Mouse (Mus musculus): ENCODE data around the gene Tbck.

Tbck gene

DNA sequence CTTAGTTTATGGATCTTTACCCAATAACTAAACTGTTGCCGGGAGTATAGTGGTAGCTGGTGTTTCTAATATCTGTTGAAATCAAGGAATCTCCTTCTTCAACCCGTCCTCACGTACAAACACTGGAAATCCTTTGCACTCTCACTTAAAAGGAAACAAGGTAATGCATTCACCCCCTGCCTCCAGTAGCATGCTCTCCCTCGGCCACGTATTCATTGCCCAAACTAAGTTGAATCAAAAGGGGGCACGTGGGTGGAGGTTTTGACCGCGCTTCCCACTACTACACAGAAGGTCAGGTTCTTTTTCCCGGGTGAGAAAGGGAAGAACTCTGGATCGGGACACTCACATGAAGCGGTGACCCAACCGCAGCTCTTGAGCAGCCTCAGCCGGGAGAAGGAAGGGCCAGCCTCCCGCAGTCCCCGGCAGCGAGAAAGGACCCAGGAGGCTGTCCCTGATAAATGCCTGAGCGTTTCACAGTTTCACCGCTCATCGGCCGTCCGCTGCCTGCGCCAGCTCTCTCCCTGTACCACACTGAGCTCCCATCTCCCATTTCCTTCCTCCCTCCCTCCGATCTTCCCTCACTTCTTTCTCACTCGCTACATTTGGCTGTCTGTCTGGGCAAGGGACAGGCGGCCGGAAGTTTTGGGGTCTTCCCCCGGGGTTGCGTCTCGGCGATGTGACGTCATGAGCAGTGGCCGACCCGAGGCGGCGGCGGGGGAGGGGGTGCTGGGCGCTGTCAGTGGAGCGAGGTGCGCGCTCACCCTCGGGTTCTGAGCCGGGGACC lies at the start of gene Tbck:
Tbck (plus strand) TSS at position 698 of the 784 bp plus-strand sequence.
- peak; percentile 94 to 96 for DNase-seq

DNA sequence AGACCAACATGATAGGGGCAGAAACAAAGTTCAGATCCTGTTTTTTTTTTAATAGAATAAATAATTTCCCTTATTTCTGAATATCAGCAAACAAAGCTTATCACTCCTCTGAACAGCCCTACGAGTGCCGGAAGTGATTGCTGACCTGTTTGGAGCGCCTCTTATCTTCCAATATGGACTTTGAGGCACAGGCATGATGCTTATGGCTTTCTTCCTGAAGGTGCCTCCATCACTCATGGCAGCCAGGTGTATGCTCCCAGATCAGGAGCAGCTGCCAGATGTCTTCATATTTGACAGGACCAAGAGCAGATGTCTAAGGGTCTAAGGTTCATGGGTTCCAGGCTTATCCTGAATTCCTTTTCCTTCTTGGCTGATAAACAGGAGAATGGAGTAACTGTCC lies 46.9 kb upstream of the Tbck start:
- no peak for DNase-seq

DNA sequence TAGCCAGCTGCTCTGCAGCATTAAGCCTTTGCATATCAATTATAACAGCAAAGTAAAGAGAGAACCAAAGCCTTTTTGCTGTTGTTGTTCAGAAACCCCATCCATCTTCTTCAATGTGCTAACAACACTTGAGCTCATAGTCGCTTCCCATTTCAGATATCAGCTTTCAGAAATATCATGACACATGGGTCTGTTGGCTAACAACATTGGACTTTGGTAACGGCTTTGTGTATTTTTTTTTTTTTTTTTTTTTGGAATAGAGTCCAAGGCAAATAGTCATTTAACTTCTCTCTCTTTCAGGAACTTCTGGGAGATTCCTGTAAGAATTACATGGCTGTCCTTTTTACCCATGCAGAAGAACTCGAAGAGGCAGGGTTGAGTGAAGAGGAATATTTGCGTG lies 39.9 kb upstream of the Tbck start:
- DNase-seq: no peak

DNA sequence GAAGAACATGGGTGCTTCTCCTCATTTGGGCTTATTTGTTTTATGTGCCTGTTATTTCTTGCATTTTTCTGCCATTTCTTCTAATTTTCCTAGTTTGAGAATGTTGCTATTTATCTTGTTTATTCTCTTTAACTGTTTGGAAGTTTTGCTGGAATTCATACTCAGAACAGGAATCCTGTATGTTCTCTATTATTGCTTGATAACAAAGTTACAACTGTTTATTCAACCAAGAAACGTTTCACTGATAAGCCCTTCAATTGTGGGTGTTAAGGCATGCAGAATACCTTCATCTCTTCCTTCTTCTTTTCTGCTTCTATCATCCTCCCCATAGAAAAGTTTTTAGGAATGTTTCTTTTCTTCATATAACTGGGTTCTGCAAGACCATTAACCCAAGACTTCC lies 37.1 kb upstream of the Tbck start:
- no peak for DNase-seq

DNA sequence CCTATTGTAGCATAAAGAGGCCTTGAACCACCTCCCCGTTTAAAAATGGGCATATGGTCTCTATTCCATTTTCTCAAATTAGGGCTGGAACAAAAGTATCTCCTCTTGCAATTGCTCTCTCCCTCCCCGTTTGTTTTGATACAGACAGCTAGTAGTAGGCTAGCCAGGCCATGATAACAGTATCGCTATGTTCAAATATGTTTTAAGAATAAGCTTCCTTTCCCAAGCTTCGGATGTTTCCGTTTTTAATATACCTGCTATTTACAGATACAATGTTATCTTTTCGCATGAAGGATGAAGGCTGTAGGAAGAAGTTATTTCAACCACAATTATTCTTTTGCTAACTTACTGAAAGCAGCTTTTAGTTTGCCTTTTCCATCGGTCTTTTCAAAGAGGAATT lies 34.6 kb upstream of the Tbck start:
- no peak for DNase-seq

DNA sequence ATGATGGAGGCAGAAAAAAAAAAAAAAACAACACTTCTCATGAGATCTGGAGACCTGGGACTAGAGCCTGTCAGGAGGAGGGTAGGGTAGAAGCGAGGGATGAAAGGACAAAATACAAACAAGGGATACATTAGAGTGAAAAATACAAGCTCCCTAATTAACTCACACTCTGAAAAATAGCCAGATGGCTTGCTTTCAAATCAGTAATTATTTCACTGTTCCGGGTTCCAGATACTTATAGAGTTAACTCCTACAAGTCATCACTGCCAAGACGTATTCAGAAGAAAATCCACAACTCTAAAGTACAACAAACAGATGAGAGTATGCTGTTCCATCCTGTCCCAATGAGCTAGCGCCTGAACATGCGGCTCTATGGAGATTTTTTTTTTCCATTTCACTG lies 33.8 kb upstream of the Tbck start:
- no peak for DNase-seq

DNA sequence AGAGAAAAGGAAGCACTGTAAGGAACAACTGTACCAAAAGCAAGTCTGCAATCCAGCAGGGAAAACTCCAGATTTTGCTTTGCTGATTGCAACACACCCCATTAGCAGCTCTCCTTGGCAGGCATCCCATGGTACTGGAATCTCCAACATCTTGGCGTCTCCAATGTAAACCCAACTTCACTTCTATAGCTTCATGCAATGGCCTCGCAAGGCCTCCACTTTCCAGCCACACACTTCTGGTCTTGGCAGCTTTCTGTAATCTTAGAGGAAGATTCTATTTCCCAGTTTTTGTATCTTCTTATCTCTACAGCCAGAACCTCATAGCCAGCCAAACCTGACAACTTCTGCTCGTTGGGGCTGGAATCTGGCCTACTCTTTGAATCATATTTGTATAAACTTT lies 32.2 kb upstream of the Tbck start:
- DNase-seq: no peak

DNA sequence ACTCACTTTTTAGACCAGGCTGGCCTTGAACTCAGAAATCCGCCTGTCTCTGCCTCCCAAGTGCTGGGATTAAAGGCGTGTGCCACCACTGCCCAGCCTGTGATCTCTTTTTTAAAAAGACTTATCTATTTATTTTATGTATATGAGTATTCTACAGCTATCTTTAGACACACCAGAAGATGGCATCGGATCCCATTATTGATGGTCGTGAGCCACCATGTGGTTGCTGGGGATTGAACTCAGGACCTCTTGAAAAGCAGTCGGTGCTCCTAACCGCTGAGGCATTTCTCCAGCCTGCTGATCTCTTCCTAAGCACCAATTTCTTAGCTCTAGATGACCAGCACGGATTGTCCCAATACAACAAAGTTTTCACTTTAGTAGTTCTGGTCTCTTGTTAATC lies 30.0 kb upstream of the Tbck start:
- DNase-seq: no peak

DNA sequence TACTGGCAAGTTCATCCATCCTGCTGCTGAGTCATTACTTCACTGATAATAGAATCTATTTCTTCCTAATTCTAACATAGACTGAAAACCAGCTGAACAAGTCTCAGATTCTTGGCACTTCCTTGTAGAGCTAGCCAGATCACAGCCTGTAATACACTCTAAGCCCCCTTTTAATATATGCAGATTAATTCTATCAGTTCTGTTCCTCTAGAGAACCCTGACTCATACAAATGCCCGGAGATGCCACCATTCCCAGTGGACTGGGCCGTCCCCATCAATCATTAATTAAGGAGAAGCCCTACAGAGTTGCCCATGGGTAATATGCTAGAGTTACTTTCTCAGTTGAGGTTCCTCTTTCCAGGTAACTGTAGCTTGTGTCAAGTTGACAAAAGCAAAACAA lies 28.0 kb upstream of the Tbck start:
- peak in 1 of 2 experiments; percentile 1 for DNase-seq

DNA sequence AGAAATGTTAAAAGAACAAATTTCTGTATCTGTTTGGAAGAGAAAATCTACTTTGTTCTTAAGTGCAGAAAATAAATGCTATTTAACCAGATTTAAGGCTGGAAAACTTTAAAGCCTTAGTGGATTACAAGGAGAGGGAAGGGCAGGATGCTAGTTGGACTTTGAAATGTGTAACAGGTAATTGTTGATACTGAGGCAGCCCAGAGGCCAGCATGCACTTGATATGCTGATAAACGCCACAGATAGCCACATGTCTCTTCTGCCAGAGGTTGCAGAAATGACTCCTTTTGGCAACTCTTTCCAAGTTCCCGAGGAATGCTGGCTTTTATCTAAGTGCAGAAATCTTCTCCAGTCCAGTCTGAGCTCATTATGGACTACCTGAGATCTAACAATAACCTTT lies 6.5 kb upstream of the Tbck start:
- no peak for DNase-seq

DNA sequence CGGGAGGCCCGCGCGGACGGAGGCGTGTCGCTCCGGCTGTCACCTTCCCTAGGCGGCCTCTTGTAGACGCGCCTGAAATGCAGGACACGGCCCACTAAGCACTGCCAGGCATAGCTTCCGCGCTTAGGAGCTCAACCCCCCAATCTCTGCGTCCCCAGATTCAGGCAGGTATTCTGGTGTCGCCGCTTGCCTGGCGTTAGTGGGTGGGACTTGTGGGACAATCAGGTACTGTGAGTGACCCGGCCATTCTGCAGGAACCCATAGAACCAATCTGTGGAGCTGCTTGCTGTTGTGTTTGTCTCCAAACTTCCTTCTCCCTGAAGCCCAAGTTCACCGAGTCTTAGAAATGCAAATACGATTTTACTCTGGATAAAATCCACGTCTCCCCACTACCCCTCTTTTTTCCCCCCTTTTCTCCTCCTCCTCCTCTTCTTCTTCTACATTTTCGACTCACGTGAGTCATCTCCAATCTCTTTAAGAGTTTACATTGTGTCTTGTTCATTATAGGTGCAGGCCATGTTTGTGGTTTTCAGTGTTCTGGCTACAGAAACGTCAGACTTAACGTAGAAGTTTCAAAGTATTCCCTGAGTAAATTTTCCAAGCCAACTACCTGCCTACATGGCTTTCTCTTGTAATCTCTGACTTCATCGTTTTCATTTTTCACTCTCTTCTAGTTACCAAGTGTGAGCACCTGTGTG lies 436 bp downstream of the Tbck start, which contains the start of gene Aimp1:
Aimp1 (minus strand) TSS at position 140 of the 698 bp plus-strand sequence.
- DNase-seq: no peak

DNA sequence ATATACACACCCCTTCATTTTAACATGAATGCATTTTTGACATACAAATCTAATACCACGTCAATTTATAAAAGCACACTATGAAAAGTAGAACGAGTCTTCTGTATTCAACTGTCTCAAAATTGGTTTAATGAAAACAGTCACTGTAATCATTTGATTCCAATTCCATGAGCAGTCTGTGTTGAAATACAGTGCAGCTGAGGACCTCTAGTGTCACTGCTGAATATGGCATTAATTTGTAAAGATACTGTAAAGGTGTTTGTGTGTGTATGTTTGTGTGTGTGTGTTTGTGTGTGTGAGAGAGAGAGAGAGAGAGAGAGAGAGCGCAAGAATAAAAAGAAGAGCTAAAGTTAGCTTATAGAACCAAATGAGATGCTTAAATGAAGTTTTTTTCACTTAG lies 17.4 kb downstream of the Tbck start:
- peak; percentile 13 to 25 for DNase-seq

DNA sequence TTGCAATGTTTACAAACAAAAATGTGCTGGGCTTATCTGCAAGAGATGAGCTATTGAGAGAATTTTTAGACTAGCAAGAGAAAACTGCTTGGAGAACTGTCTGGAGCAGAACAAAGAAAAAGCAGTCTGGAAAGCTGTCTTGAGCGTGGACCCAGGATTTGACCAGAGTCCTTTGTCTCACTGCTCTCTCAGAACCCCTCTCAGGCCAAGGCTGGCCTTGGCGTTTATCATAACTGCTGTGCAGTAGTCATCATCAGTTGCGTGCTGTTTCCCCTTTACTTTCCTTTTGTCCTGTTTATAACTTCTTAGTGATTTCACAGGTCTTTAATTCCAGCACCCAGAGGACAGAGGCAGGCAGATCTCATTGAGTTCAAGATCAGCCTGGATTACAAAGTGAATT lies 20.3 kb downstream of the Tbck start:
- DNase-seq: no peak

DNA sequence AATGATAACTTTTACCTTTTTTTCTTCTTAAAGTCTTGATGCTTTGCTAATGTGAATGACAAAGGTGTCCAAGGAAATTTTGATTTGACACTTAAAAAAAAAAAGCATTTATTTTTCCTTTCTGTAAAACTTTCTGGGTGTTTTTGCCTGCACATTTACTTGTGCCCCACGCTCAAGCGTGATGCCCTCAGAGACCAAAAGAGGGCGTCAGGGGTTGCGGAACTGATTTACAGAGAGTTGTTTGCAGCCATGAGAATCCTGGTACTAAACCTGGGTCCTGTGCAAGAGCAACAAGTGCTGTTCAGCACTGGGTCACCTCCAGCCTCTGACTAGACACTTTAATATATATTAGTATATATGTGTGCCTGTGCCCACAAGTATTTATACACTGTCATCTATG lies 23.0 kb downstream of the Tbck start:
- DNase-seq: peak in 1 of 2 experiments; percentile 7

DNA sequence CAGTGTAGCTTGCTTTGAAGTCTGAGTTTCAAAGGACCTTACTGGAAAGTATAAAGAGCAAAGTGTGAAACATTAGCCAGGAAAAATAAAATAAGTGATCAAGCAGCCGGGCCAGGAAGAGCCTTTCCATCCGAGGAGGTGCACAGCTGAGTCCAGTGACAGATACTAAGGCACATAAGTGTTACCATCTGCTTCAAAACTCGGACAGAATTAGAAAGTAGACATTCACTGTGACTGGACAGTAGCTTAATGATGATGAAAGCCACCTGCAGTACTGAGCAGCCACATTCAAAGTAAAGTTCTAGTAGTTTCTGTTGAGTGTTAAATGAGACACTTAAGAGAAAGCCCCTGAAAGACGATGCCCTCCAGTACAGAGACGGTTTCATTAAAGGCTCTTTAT lies 30.0 kb downstream of the Tbck start:
- DNase-seq: peak; percentile 7 to 15

DNA sequence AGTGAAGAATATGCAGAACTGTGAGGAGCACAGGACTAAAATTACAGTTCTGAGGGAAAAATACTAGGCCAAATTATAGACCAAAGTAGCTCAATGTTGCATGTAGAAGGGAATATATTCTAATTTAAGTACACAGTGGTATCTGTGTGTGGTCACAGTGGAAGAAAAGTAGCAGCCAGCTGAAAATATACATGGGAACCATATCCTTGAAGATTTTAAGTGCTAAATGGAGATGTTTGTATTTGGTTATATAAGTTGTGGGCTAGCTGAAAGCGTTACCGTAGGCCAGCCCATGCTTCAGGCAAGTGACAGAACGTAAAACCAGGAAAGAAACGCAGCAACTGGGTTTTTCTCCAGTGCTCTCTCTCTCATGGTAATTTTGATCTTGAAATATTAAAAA lies 33.4 kb downstream of the Tbck start:
- no peak for DNase-seq

DNA sequence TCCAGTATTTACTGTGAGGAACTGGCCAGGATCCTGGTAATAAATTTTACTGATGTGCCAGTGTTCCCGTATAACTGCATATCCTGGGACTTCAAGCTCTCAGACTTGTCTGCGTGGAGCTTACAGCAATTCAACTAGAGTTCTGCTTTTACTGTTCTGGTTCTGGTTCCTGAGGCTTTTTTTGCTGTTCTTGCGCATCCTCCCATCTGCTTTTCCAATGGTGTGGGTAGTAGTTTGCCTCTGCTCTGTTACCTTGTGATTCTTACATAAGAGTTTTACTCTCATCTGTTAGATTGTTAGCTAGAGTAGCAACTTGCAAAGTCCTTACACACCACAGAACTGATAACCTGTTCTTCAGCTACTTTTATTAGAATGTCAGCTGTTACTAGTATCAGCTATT lies 40.4 kb downstream of the Tbck start:
- no peak for DNase-seq

DNA sequence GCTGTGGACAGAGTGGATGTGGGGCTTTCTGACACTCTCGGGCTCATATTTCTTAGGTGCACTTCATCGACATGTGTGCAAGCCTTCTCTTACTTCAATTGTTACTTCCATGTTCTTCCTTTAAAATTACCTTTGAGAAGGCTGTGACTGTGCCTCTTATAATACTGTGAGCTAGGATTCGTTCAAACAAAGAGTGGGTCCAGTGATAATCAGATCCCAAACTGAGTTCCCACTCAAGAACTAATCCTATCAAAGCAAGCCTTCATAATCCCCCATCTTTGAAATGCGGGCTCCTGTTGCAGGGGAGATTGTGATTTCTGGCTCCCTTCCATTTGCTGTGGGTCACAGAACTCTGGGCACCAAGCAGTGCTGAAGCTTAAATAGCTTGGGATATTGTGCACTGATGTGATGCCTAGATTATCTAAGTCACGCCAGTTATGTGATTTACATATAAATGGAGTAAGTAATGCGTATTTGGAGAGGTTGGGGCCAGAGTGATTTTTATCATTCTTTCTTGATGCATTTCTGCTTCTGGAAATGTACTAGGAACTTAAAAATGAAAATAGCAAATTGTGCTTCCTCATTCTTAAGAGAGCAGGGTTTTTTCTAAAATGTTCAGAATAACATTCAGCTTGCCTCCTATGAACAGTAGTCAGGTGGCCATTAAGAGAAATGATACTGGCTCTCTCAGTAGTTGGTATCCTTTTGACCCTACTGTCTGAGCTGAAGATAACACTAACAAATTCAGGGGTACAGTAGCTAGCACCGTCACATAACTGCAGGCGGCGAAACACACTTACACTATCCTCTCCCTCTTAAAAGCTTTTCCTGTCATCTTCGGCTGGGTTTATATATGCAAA lies 60.6 kb downstream of the Tbck start:
- peak in 1 of 2 experiments; percentile 23 for DNase-seq

DNA sequence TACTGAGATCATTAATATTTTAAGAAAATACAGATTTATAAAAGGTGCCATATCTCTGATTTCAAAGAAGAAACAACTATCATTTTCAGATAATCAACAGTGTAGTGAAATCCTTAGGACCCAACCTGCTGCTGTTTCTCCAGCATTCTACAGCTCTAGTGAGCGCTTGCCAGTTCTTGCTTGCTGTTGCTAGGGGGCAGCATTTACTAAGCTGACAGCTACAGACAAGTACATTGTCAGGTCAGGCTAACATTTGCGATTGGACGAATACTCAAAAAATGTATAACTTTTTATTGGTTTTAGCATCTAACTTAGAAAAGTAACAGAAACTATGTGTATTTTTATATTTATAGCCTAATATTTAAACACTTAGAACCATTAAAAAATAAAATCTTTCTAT lies 63.1 kb downstream of the Tbck start:
- DNase-seq: peak; percentile 67 to 73

DNA sequence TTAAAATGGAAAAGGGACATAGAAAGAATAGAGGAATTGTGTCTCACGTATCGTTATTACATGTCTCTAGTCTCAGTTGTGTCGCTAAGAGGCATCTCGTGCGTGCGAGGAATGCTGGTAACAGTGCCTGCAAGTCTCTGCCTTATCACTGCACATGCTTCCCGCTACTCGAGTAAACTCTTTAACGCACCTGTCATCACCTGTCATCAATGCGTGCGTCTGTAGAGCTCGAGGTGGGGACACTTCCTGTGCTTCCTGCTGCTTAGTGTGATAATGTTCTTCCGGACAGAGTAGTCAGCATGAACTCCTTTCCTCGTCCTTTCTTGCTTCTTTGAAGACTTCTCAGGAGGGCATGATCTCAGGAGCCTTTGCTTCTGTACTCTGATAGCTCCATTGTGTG lies 63.8 kb downstream of the Tbck start:
- DNase-seq: no peak

DNA sequence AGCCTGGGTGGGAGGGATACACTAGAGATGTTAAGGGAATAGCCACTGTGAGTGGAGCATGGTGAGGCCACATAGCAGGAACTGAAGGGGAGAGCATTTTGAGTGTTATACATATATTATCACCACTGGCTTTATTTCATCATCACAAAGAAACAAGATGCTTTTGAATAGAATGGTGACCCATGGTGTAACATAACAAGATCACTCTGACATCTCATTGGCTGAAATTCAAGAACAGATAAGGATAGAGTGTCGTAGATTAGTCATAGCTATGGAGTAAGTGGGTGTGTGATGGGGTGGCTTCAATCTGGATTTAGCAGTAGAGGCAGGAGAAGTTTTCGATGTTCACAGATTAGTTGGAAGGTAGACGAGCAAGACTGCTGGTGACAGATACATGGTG lies 64.8 kb downstream of the Tbck start:
- no peak for DNase-seq

DNA sequence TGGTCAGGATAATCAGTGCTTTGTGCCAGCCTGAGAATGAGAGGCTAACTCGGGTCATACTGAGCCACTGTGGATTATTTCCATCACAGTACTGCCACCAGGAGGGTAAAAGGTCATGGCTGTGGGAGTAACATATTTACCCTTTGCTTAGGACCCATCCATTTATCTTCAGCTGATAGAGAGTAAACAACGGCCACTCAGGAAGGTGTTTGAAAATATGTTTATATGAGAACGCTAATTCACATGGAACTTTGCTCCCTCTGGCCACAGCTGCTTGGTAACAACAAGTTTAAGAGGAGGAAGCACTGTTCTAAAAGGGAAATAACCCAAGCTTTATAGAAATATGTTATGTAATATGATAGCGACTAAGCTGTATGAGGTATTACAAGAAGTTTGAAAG lies 68.8 kb downstream of the Tbck start:
- no peak for DNase-seq

DNA sequence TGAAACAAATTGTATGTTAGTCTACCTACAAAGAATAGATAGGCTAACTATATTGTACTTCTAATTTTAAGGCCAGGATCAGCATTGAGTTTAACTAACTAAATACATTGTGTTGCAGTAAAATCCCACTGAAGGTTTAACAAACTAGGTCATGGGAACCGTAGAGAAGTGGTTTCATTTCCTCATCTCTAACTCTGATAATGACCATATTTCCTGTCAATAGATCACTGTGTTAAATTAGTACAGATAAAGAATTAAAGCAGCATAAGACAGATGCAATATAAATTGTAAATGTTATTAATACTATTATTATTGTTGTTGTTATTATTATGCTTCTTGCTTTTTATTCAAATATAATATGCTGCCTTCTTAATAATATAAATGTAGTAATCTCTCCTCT lies 72.3 kb downstream of the Tbck start:
- no peak for DNase-seq
